Mouse (Mus musculus): ENCODE measurements around the gene B3galt6. TPM values are rescaled to one million over a fixed set of nuclear protein-coding genes. Genes with fewer than 3 reads are reported as not detected.

B3galt6 gene
- 5.5 and 7.4 TPM in 2 replicates for polyA plus RNA-seq (2012; rRNA removed)

GRCm38 (mm10) chr4:155992241-155992905 lies at the start of gene B3galt6, which contains the start of gene Sdf4:
B3galt6 (minus strand) TSS chr4:155992649.
Sdf4 (plus strand) TSS chr4:155992872.
- Histone ChIP-seq H3K4me1 (ENCODE audit: control insufficient read depth, insufficient read depth, insufficient read length, low read length) (peaks cover 10% of the 10 kb centered on the region), H3K27me3 (ENCODE audit: control insufficient read depth, insufficient read depth, low read length) (no peaks in the 10 kb centered on the region), H3K27ac (ENCODE audit: insufficient read depth, low read depth, low read length) (peak within 1 kb of the TSS; percentile 97), H3K4me3 (ENCODE audit: low read depth, low read length) (peak within 1 kb of the TSS; percentile 98), H3K36me3 (ENCODE audit: control insufficient read depth, insufficient read depth, low read length) (peaks cover 10% of the 10 kb centered on the region)
- WGBS, result under 1% methylated on average over 99 of the region's 99 CpGs
- TF ChIP-seq CTCF (IDR thresholded peaks at IDR 0.05; ENCODE audit: extremely low read depth, insufficient read length, insufficient replicate concordance, low read depth, low read length) (peak; percentile 67), POLR2A (IDR thresholded peaks at IDR 0.05; ENCODE audit: low read depth, low read length) (peak; percentile 45)

DNA sequence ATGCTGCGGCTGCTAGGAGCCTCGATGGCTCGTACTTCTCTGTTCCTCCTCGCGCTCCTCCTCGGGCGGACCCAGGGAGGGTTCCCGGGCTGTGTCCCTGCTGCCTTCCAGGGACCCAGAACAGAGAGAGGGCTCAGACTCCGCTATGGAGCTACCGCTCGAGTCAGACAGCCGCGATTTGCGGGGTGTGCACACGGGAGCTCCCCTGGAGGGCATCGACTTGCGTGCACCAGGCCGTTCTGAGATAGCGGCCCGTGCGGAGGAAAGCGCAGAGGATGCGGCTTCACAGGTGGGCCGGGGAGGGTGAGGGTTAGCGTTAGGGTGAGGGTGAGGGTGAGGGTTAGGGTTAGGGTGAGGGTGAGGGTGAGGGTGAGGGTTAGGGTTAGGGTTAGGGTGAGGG lies 42.5 kb upstream of the B3galt6 start:
- TF ChIP-seq CTCF (IDR thresholded peaks at IDR 0.05; ENCODE audit: extremely low read depth, insufficient read length, insufficient replicate concordance, low read depth, low read length), result no peak
- no peak for TF ChIP-seq POLR2A (IDR thresholded peaks at IDR 0.05; ENCODE audit: low read depth, low read length)
- Histone ChIP-seq H3K4me3 (ENCODE audit: low read depth, low read length) (peak overlapping the region; percentile 23), H3K36me3 (ENCODE audit: control insufficient read depth, insufficient read depth, low read length) (0 out of 2 replicates have a peak, but pooled peaks cover 6% of the 10 kb centered on the region), H3K4me1 (ENCODE audit: control insufficient read depth, insufficient read depth, insufficient read length, low read length) (peaks cover 25% of the 10 kb centered on the region; the same call in 1 of the 2 replicates), H3K27ac (ENCODE audit: insufficient read depth, low read depth, low read length) (no peak overlapping the region), H3K27me3 (ENCODE audit: control insufficient read depth, insufficient read depth, low read length) (no peaks in the 10 kb centered on the region)
- WGBS, result 75% methylated on average over 25 of the region's 25 CpGs

DNA sequence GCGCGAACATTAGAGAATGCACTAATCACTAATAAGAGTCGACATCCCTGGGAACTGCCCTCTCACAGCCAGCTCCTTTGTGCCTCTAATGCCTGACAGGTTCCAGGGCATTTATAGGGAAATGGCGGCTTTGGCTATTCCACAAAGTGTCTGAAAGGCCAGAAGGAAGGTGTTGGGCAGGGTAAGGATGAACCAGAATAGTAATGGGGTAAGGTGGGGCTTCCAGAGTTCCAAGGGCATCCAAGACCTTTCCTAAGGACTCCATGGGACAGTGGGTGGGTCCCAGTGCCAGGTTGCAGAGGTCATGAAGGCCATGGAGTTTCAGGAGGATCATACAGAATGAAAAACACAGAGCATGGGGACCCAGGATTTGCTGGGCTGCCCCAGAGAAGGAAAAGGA lies 41.9 kb upstream of the B3galt6 start:
- Histone ChIP-seq H3K27me3 (ENCODE audit: control insufficient read depth, insufficient read depth, low read length) (no peaks in the 10 kb centered on the region), H3K36me3 (ENCODE audit: control insufficient read depth, insufficient read depth, low read length) (0 out of 2 replicates have a peak, but pooled peaks cover 6% of the 10 kb centered on the region), H3K4me1 (ENCODE audit: control insufficient read depth, insufficient read depth, insufficient read length, low read length) (peaks cover 25% of the 10 kb centered on the region; the same call in 1 of the 2 replicates), H3K27ac (ENCODE audit: insufficient read depth, low read depth, low read length) (no peak overlapping the region), H3K4me3 (ENCODE audit: low read depth, low read length) (no peak overlapping the region)
- 92% methylated on average over 4 of the region's 4 CpGs for WGBS
- TF ChIP-seq CTCF (IDR thresholded peaks at IDR 0.05; ENCODE audit: extremely low read depth, insufficient read length, insufficient replicate concordance, low read depth, low read length), result no peak
- no peak for TF ChIP-seq POLR2A (IDR thresholded peaks at IDR 0.05; ENCODE audit: low read depth, low read length)

- Histone ChIP-seq H3K4me3 (ENCODE audit: low read depth, low read length) (no peak overlapping the region), H3K27ac (ENCODE audit: insufficient read depth, low read depth, low read length) (peak overlapping the region; percentile 39), H3K4me1 (ENCODE audit: control insufficient read depth, insufficient read depth, insufficient read length, low read length) (peaks cover 25% of the 10 kb centered on the region; the same call in 1 of the 2 replicates), H3K36me3 (ENCODE audit: control insufficient read depth, insufficient read depth, low read length) (0 out of 2 replicates have a peak, but pooled peaks cover 5% of the 10 kb centered on the region), H3K27me3 (ENCODE audit: control insufficient read depth, insufficient read depth, low read length) (no peaks in the 10 kb centered on the region)
- no peak for TF ChIP-seq POLR2A (IDR thresholded peaks at IDR 0.05; ENCODE audit: low read depth, low read length)
- TF ChIP-seq CTCF (IDR thresholded peaks at IDR 0.05; ENCODE audit: extremely low read depth, insufficient read length, insufficient replicate concordance, low read depth, low read length), result peak; percentile 84; the same call in 1 of the 2 replicates
- 26% methylated on average over 6 of the region's 6 CpGs for WGBS
Measured at GRCm38 (mm10) chr4:156033476-156034119, 41.1 kb upstream of the B3galt6 start.

GRCm38 (mm10) chr4:156032856-156033255 lies 40.4 kb upstream of the B3galt6 start:
- Histone ChIP-seq H3K4me3 (ENCODE audit: low read depth, low read length) (no peak overlapping the region), H3K27me3 (ENCODE audit: control insufficient read depth, insufficient read depth, low read length) (no peaks in the 10 kb centered on the region), H3K27ac (ENCODE audit: insufficient read depth, low read depth, low read length) (peak overlapping the region; percentile 82), H3K36me3 (ENCODE audit: control insufficient read depth, insufficient read depth, low read length) (peaks cover 6% of the 10 kb centered on the region; the same call in 1 of the 2 replicates), H3K4me1 (ENCODE audit: control insufficient read depth, insufficient read depth, insufficient read length, low read length) (peaks cover 25% of the 10 kb centered on the region; the same call in 1 of the 2 replicates)
- WGBS, result 71% methylated on average over 4 of the region's 4 CpGs
- TF ChIP-seq CTCF (IDR thresholded peaks at IDR 0.05; ENCODE audit: extremely low read depth, insufficient read length, insufficient replicate concordance, low read depth, low read length) (no peak), POLR2A (IDR thresholded peaks at IDR 0.05; ENCODE audit: low read depth, low read length) (no peak)

- peak overlapping the region; percentile 58 for H3K4me3 ChIP-seq (ENCODE audit: low read depth, low read length)
- H3K36me3 ChIP-seq (ENCODE audit: control insufficient read depth, insufficient read depth, low read length), result peaks cover 7% of the 10 kb centered on the region; the same call in 1 of the 2 replicates
- 1% methylated on average over 24 of the region's 24 CpGs for WGBS
- peak overlapping the region; percentile 82 for H3K27ac ChIP-seq (ENCODE audit: insufficient read depth, low read depth, low read length)
- no peaks in the 10 kb centered on the region for H3K27me3 ChIP-seq (ENCODE audit: control insufficient read depth, insufficient read depth, low read length)
- no peak; the same call in 1 of the 2 replicates for TF ChIP-seq POLR2A (IDR thresholded peaks at IDR 0.05; ENCODE audit: low read depth, low read length)
- no peak for TF ChIP-seq CTCF (IDR thresholded peaks at IDR 0.05; ENCODE audit: extremely low read depth, insufficient read length, insufficient replicate concordance, low read depth, low read length)
- peaks cover 25% of the 10 kb centered on the region; the same call in 1 of the 2 replicates for H3K4me1 ChIP-seq (ENCODE audit: control insufficient read depth, insufficient read depth, insufficient read length, low read length)
Measured at GRCm38 (mm10) chr4:156031593-156032391, 39.3 kb upstream of the B3galt6 start.
